9 mouse cellular contexts compared by ENCODE assay signal in genomic region chr5:35510589-35510988, GRCm38 (mm10). TPM values are rescaled to one million over a fixed set of nuclear protein-coding genes. Genes with fewer than 3 reads are reported as not detected.
A peak's percentile ranks its signal among the peaks of the same experiment; 100 is the strongest.
DNase-seq lines count a peak whose midpoint lies in the region; ATAC-seq lines count a peak whose summit lies in the region.
"Had no signal": no experiment of that assay in that cellular context is flagged by ENCODE, and none has a peak within 500 bp of the region (broad histone marks: within the 10 kb centered on the region; RNA-seq: fewer than 3 reads in every experiment).

No protein-coding gene starts in this region.

- H3K9ac ChIP-seq in midbrain, embryonic 15.5 days, result no peak overlapping the region

- no peaks in the 10 kb centered on the region for H3K9me3 ChIP-seq in midbrain, embryonic 10.5 days (replicated peaks)
- H3K9me3 ChIP-seq in midbrain, embryonic 15.5 days, result no peaks in the 10 kb centered on the region

- no peak overlapping the region for H3K4me3 ChIP-seq in midbrain, embryonic 10.5 days
- H3K4me3 ChIP-seq in midbrain, embryonic 15.5 days, result no peak overlapping the region
- H3K4me3 ChIP-seq: erythroblast, embryonic 14.5 days had no signal

- DNase-seq in midbrain, embryonic 10.5 days (ENCODE audit: low spot score), result peak; percentile 71
- DNase-seq in R1 (ENCODE audit: low read depth, low spot score), result peak; percentile 81
- peak; percentile 85 to 89 for DNase-seq in cerebellum, postnatal 14 days
- DNase-seq in heart, postnatal 10 days, result peak; percentile 56 to 78
- peak; percentile 50 for DNase-seq in layer of hippocampus, adult 9-10 months (ENCODE audit: low spot score)
- DNase-seq in thymus, postnatal 25 days, result peak; percentile 30

- H3K36me3 ChIP-seq in midbrain, embryonic 10.5 days, result no peaks in the 10 kb centered on the region
- H3K36me3 ChIP-seq in midbrain, embryonic 15.5 days (replicated peaks), result no peaks in the 10 kb centered on the region

- H3K4me1 ChIP-seq in midbrain, embryonic 10.5 days, result 0 out of 2 replicates have a peak, but pooled peaks cover 3% of the 10 kb centered on the region
- no peaks in the 10 kb centered on the region for H3K4me1 ChIP-seq in midbrain, embryonic 15.5 days

- intact Hi-C loops in heart, postnatal 10 days (cut with DNase I), result loop anchor here (1.0 kb wide), 2 partner anchors 130 to 148 kb away; no protein-coding TSS in a partner anchor

- ATAC-seq in midbrain, embryonic 15.5 days (replicated peaks), result no peak
- ATAC-seq in megakaryocyte progenitor cell, adult 5-6 weeks (replicated peaks; ENCODE audit: poor library complexity), result peak; percentile 72

- no peak overlapping the region for H3K27ac ChIP-seq in midbrain, embryonic 10.5 days (replicated peaks)
- H3K27ac ChIP-seq in midbrain, embryonic 15.5 days, result no peak overlapping the region

- H3K27me3 ChIP-seq in midbrain, embryonic 10.5 days (ENCODE audit: low read depth, poor library complexity, severe bottlenecking), result peaks cover 43% of the 10 kb centered on the region
- H3K27me3 ChIP-seq in midbrain, embryonic 15.5 days (replicated peaks), result no peaks in the 10 kb centered on the region

- no peak overlapping the region for H3K4me2 ChIP-seq in midbrain, embryonic 15.5 days

- WGBS in midbrain, embryonic 10.5 days, result 26% methylated on average over 5 of the region's 5 CpGs
- WGBS in midbrain, embryonic 15.5 days, result 24% methylated on average over 5 of the region's 5 CpGs

RNA-seq across cellular contexts. Expression of gene Cpz, which starts 14.9 kb away (rescaled TPM):
- polyA plus RNA-seq in midbrain, embryonic 10.5 days (2016; fragmentation: Nextera tagmentation; extraction: Ambion mirVana), result 3.5 and 4.9 TPM in 2 replicates
- polyA plus RNA-seq in midbrain, embryonic 15.5 days (2015; fragmentation: Nextera tagmentation; extraction: Ambion mirVana), result 1.8 and 2.2 TPM in 2 replicates
- 1 to 10 TPM; 6.7 to 7.0 TPM for total RNA-seq in heart, postnatal 10 days (2021)
- not detected in 2 replicates for total RNA-seq in megakaryocyte progenitor cell, adult 5-6 weeks (2015)
- total RNA-seq in megakaryocyte progenitor cell, adult 5-6 weeks (2017), result not detected in 2 replicates
- polyA plus RNA-seq: erythroblast, embryonic 14.5 days had no signal

Comparison
In these comparisons a context has a peak if more than half of its experiments do, and no peak if none do; other contexts are left out.
1. DNase-seq: peak in every context shown above with its lines; median percentile 87 in cerebellum, postnatal 14 days; 81 in R1; 71 in midbrain, embryonic 10.5 days; 67 in heart, postnatal 10 days; 50 in layer of hippocampus, adult 9-10 months; 30 in thymus, postnatal 25 days.
2. RNA of gene Cpz, which starts 14.9 kb away (total RNA-seq): 6.7 to 7.0 TPM in heart, postnatal 10 days; not detected in megakaryocyte progenitor cell, adult 5-6 weeks; every median in the first group is over 4 times any median in the second.